Mouse (Mus musculus) heart, postnatal 0 days (tissue): Measurements from ENCODE around the gene Cacng4. TPM values are rescaled to one million over a fixed set of nuclear protein-coding genes. Genes with fewer than 3 reads are reported as not detected.

Experiments
- ATAC-seq: fragments of 200-750 bp; cut with Nextera tagmentation; 2 replicates; pipeline ENCODE4 v1.8.0; 2017; ENCODE audit warnings: low read depth, moderate number of reproducible peaks, moderate library complexity; ENCODE audit not compliant: insufficient read depth
- DNase-seq: peaks from one replicate; pipeline ENCODE4 v3.0.0-alpha.2; 2016; ENCODE audit warnings: low spot score
- H3K27ac ChIP-seq: fragments of 300-500 bp; sonication (generic); 2 replicates; pipeline ENCODE4 v1.5.1; 2014; ENCODE audit warnings: low read depth, mild to moderate bottlenecking
- H3K27me3 ChIP-seq: fragments of 300-500 bp; sonication (generic); 2 replicates; pipeline ENCODE4 v1.6.1; 2014; ENCODE audit warnings: low read length, mixed read lengths; ENCODE audit not compliant: control insufficient read depth, insufficient read depth
- H3K36me3 ChIP-seq: fragments of 300-500 bp; sonication (generic); replicated peaks from 2 replicates; pipeline ENCODE4 v1.6.1; 2014; ENCODE audit warnings: low read length, mixed read lengths; ENCODE audit not compliant: control insufficient read depth, insufficient read depth
- H3K4me1 ChIP-seq: fragments of 300-500 bp; sonication (generic); 2 replicates; pipeline ENCODE4 v1.6.1; 2014; ENCODE audit warnings: antibody characterized with exemption; ENCODE audit not compliant: control insufficient read depth, insufficient read depth
- H3K4me2 ChIP-seq: fragments of 300-500 bp; sonication (generic); 2 replicates; pipeline ENCODE4 v1.6.1; 2014; ENCODE audit warnings: low read depth, mild to moderate bottlenecking, low read length, moderate library complexity
- H3K4me3 ChIP-seq: fragments of 300-500 bp; sonication (generic); 2 replicates; pipeline ENCODE4 v1.5.1; 2014; ENCODE audit warnings: low read depth, low read length
- H3K9ac ChIP-seq: fragments of 300-500 bp; sonication (generic); replicated peaks from 2 replicates; pipeline ENCODE4 v1.6.1; 2014; ENCODE audit warnings: low read depth, low read length, mixed read lengths
- H3K9me3 ChIP-seq: fragments of 300-500 bp; sonication (generic); replicated peaks from 2 replicates; pipeline ENCODE4 v1.6.1; 2016; ENCODE audit warnings: low read length; ENCODE audit not compliant: control insufficient read depth
- CTCF ChIP-seq: IDR thresholded peaks from 2 replicates; pipeline ENCODE4 v1.5.1; 2016; ENCODE audit warnings: antibody characterized with exemption, control low read depth, low read depth
- EP300 ChIP-seq: IDR thresholded peaks from 2 replicates; pipeline ENCODE4 v1.6.1; 2016; ENCODE audit warnings: antibody characterized with exemption, low read depth
- WGBS: fragments of 180-500 bp; shearing (Covaris S2); extraction: QIAGEN DNeasy Blood & Tissue Kit; methylation state at CpG from one replicate; pipeline ENCODE4 v1.1.7; 2014; 5-methylcytosine and 5-hydroxymethylcytosine counted together
- polyA plus RNA-seq: library from polyadenylated mRNA; unstranded; fragments of >200 nt; fragmentation: Nextera tagmentation; extraction: Ambion mirVana; gene quantifications from 2 replicates; pipeline ENCODE4 v1.2.1, GENCODE M21; 2015
- total RNA-seq: library from RNA; depleted of rRNA; stranded (reverse); fragments of >200 nt; gene quantifications from 2 replicates; pipeline ENCODE4 v1.2.3, GENCODE M21; 2014; ENCODE audit warnings: low replicate concordance

Gene Cacng4
- total and polyA plus RNA-seq, 2 experiments from 2014 or later = 0.04 TPM; not detected in 1

GRCm38 (mm10) chr11:107794103-107794493, 259 bp downstream of the Cacng4 start:
- H3K9ac ChIP-seq = no peak overlapping the region
- ATAC-seq (no peak), DNase-seq (no peak)
- peaks cover 11% of the 10 kb centered on the region; the same call in 1 of the 2 replicates for H3K4me1 ChIP-seq
- TF ChIP-seq CTCF = no peak
- no peak for TF ChIP-seq EP300
- H3K27me3 ChIP-seq = peaks cover 87% of the 10 kb centered on the region
- peak overlapping the region; percentile 90 for H3K4me2 ChIP-seq
- no peaks in the 10 kb centered on the region for H3K9me3 ChIP-seq
- H3K4me3 ChIP-seq = peak overlapping the region; percentile 55
- 1% methylated on average over 39 of the region's 41 CpGs for WGBS
- H3K27ac ChIP-seq = no peak overlapping the region
- no peaks in the 10 kb centered on the region for H3K36me3 ChIP-seq

GRCm38 (mm10) chr11:107793200-107794102, 906 bp downstream of the Cacng4 start:
- 1% methylated on average over 58 of the region's 64 CpGs for WGBS
- Histone ChIP-seq H3K9me3 (no peaks in the 10 kb centered on the region), H3K4me3 (peak overlapping the region; percentile 55), H3K36me3 (no peaks in the 10 kb centered on the region), H3K4me2 (peak overlapping the region; percentile 90), H3K27me3 (peaks cover 86% of the 10 kb centered on the region), H3K9ac (no peak overlapping the region), H3K27ac (no peak overlapping the region), H3K4me1 (peaks cover 11% of the 10 kb centered on the region; the same call in 1 of the 2 replicates)
- no peak for DNase-seq
- no peak for ATAC-seq
- TF ChIP-seq CTCF (no peak), EP300 (no peak)

GRCm38 (mm10) chr11:107792136-107792535, 2.2 kb downstream of the Cacng4 start:
- H3K27ac ChIP-seq = no peak overlapping the region
- H3K4me1 ChIP-seq = peaks cover 11% of the 10 kb centered on the region; the same call in 1 of the 2 replicates
- no peak overlapping the region for H3K9ac ChIP-seq
- H3K27me3 ChIP-seq = peaks cover 74% of the 10 kb centered on the region
- H3K4me2 ChIP-seq = no peak overlapping the region
- H3K4me3 ChIP-seq = no peak overlapping the region
- no peaks in the 10 kb centered on the region for H3K9me3 ChIP-seq
- ATAC-seq (no peak), DNase-seq (no peak)
- no peak for TF ChIP-seq CTCF
- no peak for TF ChIP-seq EP300
- no peaks in the 10 kb centered on the region for H3K36me3 ChIP-seq
- WGBS = 43% methylated on average over 9 of the region's 9 CpGs

- 71% methylated on average over 3 of the region's 3 CpGs for WGBS
- Histone ChIP-seq H3K36me3 (no peaks in the 10 kb centered on the region), H3K4me2 (no peak overlapping the region), H3K27ac (no peak overlapping the region), H3K4me3 (no peak overlapping the region), H3K9me3 (no peaks in the 10 kb centered on the region), H3K27me3 (peaks cover 15% of the 10 kb centered on the region), H3K4me1 (no peaks in the 10 kb centered on the region), H3K9ac (no peak overlapping the region)
- no peak for ATAC-seq
- TF ChIP-seq EP300 (no peak), CTCF (no peak)
- DNase-seq = no peak
Observed at GRCm38 (mm10) chr11:107785761-107786160, 8.6 kb downstream of the Cacng4 start.

- ATAC-seq (no peak), DNase-seq (no peak)
- TF ChIP-seq EP300 (no peak), CTCF (no peak)
- no peak overlapping the region for H3K9ac ChIP-seq
- peaks cover 10% of the 10 kb centered on the region; the same call in 1 of the 2 replicates for H3K27me3 ChIP-seq
- H3K9me3 ChIP-seq = no peaks in the 10 kb centered on the region
- no peaks in the 10 kb centered on the region for H3K4me1 ChIP-seq
- H3K4me2 ChIP-seq = no peak overlapping the region
- no peak overlapping the region for H3K4me3 ChIP-seq
- no peak overlapping the region for H3K27ac ChIP-seq
- 88% methylated on average over 1 of the region's 1 CpGs for WGBS
- H3K36me3 ChIP-seq = no peaks in the 10 kb centered on the region
Observed at GRCm38 (mm10) chr11:107785288-107785687, 9.1 kb downstream of the Cacng4 start.
